Mouse (Mus musculus) MEL (cell line): ENCODE data around the gene Myo1e. TPM values are rescaled to one million over a fixed set of nuclear protein-coding genes. Genes with fewer than 3 reads are reported as not detected.

Experiments used
- DNase-seq: peaks from one replicate; pipeline ENCODE4 v3.0.0; 2011; ENCODE audit warnings: low read depth, low spot score
- H3K27ac ChIP-seq: 2 replicates; pipeline ENCODE4 v1.5.1; 2012; ENCODE audit warnings: low read depth, mild to moderate bottlenecking, control low read depth, low read length, moderate library complexity; ENCODE audit not compliant: control insufficient read depth
- H3K27me3 ChIP-seq, 2 experiments: fragments of 150-350 bp in 1 of 2; sonication (generic) in 1 of 2; 2 replicates each; pipeline ENCODE4 v1.6.1; 2012; ENCODE audit warnings: low read length in 2 of 2, mild to moderate bottlenecking in 2 of 2, improper control_type of control experiment in 1 of 2, moderate library complexity in 1 of 2; ENCODE audit not compliant: insufficient read depth in 2 of 2, control insufficient read depth in 1 of 2
- H3K36me3 ChIP-seq, 2 experiments: 2 replicates each; pipeline ENCODE4 v1.6.1; 2012 to 2014; ENCODE audit warnings: low read length in 2 of 2, improper control_type of control experiment in 1 of 2, inconsistent platforms in 1 of 2, mild to moderate bottlenecking in 1 of 2; ENCODE audit not compliant: insufficient read depth in 2 of 2, control insufficient read depth in 1 of 2
- H3K4me1 ChIP-seq, 2 experiments: fragments of 150-350 bp in 1 of 2; sonication (generic) in 1 of 2; 2 replicates each; pipeline ENCODE4 v1.6.1; 2012; ENCODE audit warnings: low read length in 2 of 2, improper control_type of control experiment in 1 of 2, mild to moderate bottlenecking in 1 of 2; ENCODE audit not compliant: insufficient read depth in 2 of 2, control insufficient read depth in 1 of 2
- H3K4me3 ChIP-seq, 2 experiments: fragments of 150-350 bp in 1 of 2; sonication (generic) in 1 of 2; 2 replicates each; pipeline ENCODE4 v1.5.1; 2012; ENCODE audit warnings: low read depth in 2 of 2, low read length in 2 of 2, mild to moderate bottlenecking in 2 of 2, moderate library complexity in 2 of 2, control low read depth in 1 of 2, improper control_type of control experiment in 1 of 2; ENCODE audit not compliant: control insufficient read depth in 1 of 2, insufficient read depth in 1 of 2
- H3K79me2 ChIP-seq: 2 replicates; pipeline ENCODE4 v1.6.1; 2012; ENCODE audit warnings: mild to moderate bottlenecking, low read length, moderate library complexity; ENCODE audit not compliant: control insufficient read depth, poor library complexity, insufficient read depth
- H3K9ac ChIP-seq: 2 replicates; pipeline ENCODE4 v1.6.1; 2012; ENCODE audit warnings: low read depth, mild to moderate bottlenecking, control low read depth, low read length, moderate library complexity; ENCODE audit not compliant: control insufficient read depth, poor library complexity, severe bottlenecking
- H3K9me3 ChIP-seq: fragments of 150-350 bp; sonication (generic); replicated peaks from 2 replicates; pipeline ENCODE4 v1.6.1; 2012; ENCODE audit warnings: mild to moderate bottlenecking, low read length, improper control_type of control experiment, moderate library complexity; ENCODE audit not compliant: insufficient read depth
- BHLHE40 ChIP-seq: IDR thresholded peaks from 2 replicates; pipeline ENCODE4 v1.6.1; 2012; ENCODE audit warnings: low read depth, mild to moderate bottlenecking, inconsistent platforms, low read length, improper control_type of control experiment, borderline replicate concordance
- CHD2 ChIP-seq: IDR thresholded peaks from 2 replicates; pipeline ENCODE4 v1.6.1; 2011; ENCODE audit warnings: low read length, improper control_type of control experiment
- E2F4 ChIP-seq: IDR thresholded peaks from 2 replicates; pipeline ENCODE4 v1.6.1; 2011; ENCODE audit warnings: low read depth, low read length, improper control_type of control experiment, borderline replicate concordance
- EP300 ChIP-seq, 2 experiments: IDR thresholded peaks; 2 replicates each; pipeline ENCODE4 v1.6.1; 2011; ENCODE audit warnings: improper control_type of control experiment in 2 of 2, low read length in 2 of 2, low read depth in 1 of 2, mild to moderate bottlenecking in 1 of 2
- ETS1 ChIP-seq: IDR thresholded peaks from 2 replicates; pipeline ENCODE4 v1.6.1; 2012; ENCODE audit warnings: low read depth, mild to moderate bottlenecking, inconsistent platforms, low read length, improper control_type of control experiment, moderate library complexity
- GABPA ChIP-seq: IDR thresholded peaks from 2 replicates; pipeline ENCODE4 v1.6.1; 2012; ENCODE audit warnings: low read depth, mild to moderate bottlenecking, inconsistent platforms, low read length, improper control_type of control experiment, moderate library complexity
- GATA1 ChIP-seq: IDR thresholded peaks from 2 replicates; pipeline ENCODE4 v1.6.1; 2011; ENCODE audit warnings: low read depth, low read length, improper control_type of control experiment
- JUND ChIP-seq: IDR thresholded peaks from 2 replicates; pipeline ENCODE4 v1.6.1; 2011; ENCODE audit warnings: low read depth, mild to moderate bottlenecking, improper control_type of control experiment, low read length
- MAFK ChIP-seq: IDR thresholded peaks from 2 replicates; pipeline ENCODE4 v1.6.1; 2011; ENCODE audit warnings: low read depth, mild to moderate bottlenecking, low read length, improper control_type of control experiment, borderline replicate concordance
- MAX ChIP-seq: IDR thresholded peaks from 2 replicates; pipeline ENCODE4 v1.6.1; 2011; ENCODE audit warnings: low read length, improper control_type of control experiment
- MAZ ChIP-seq: IDR thresholded peaks from 2 replicates; pipeline ENCODE4 v1.6.1; 2012; ENCODE audit warnings: low read depth, mild to moderate bottlenecking, inconsistent platforms, low read length, improper control_type of control experiment
- MEF2A ChIP-seq: IDR thresholded peaks from 2 replicates; pipeline ENCODE4 v1.6.1; 2014; ENCODE audit warnings: low read depth, mild to moderate bottlenecking, inconsistent platforms, low read length, improper control_type of control experiment; ENCODE audit not compliant: poor library complexity, insufficient replicate concordance, severe bottlenecking; ENCODE audit errors: extremely low read depth
- MYB ChIP-seq: IDR thresholded peaks from 2 replicates; pipeline ENCODE4 v1.6.1; 2011; ENCODE audit warnings: mild to moderate bottlenecking, low read depth, low read length, improper control_type of control experiment
- MYC ChIP-seq: IDR thresholded peaks from 2 replicates; pipeline ENCODE4 v1.6.1; 2011; ENCODE audit warnings: low read depth, mild to moderate bottlenecking, low read length, improper control_type of control experiment, moderate library complexity
- NRF1 ChIP-seq: IDR thresholded peaks from 2 replicates; pipeline ENCODE4 v1.6.1; 2014; ENCODE audit warnings: low read depth, mild to moderate bottlenecking, inconsistent platforms, low read length, improper control_type of control experiment, moderate library complexity; ENCODE audit not compliant: poor library complexity, insufficient read depth, severe bottlenecking
- POLR2AphosphoS5 ChIP-seq: IDR thresholded peaks from 2 replicates; pipeline ENCODE4 v1.6.1; 2012; ENCODE audit warnings: low read depth, borderline replicate concordance, mild to moderate bottlenecking, inconsistent platforms, low read length, moderate library complexity, mixed read lengths
- RAD21 ChIP-seq: IDR thresholded peaks from 2 replicates; pipeline ENCODE4 v1.6.1; 2011; ENCODE audit warnings: mild to moderate bottlenecking, low read depth, low read length, improper control_type of control experiment
- RCOR1 ChIP-seq: IDR thresholded peaks from 2 replicates; pipeline ENCODE4 v1.6.1; 2012; ENCODE audit warnings: low read depth, mild to moderate bottlenecking, inconsistent platforms, low read length, improper control_type of control experiment
- TAL1 ChIP-seq: IDR thresholded peaks from 2 replicates; pipeline ENCODE4 v1.6.1; 2012; ENCODE audit warnings: mild to moderate bottlenecking, inconsistent platforms, low read length, moderate library complexity, mixed read lengths
- TBP ChIP-seq: IDR thresholded peaks from 2 replicates; pipeline ENCODE4 v1.8.0; 2011; ENCODE audit warnings: low read depth, low read length, improper control_type of control experiment
- UBTF ChIP-seq: IDR thresholded peaks from 2 replicates; pipeline ENCODE4 v1.6.1; 2012; ENCODE audit warnings: low read depth, mild to moderate bottlenecking, inconsistent platforms, low read length, improper control_type of control experiment, moderate library complexity, borderline replicate concordance; ENCODE audit not compliant: insufficient read depth
- USF1 ChIP-seq: IDR thresholded peaks from 2 replicates; pipeline ENCODE4 v1.6.1; 2014; ENCODE audit warnings: low read depth, mild to moderate bottlenecking, inconsistent platforms, low read length, improper control_type of control experiment, moderate library complexity
- USF2 ChIP-seq, 2 experiments: IDR thresholded peaks; 2 replicates each; pipeline ENCODE4 v1.6.1; 2011 to 2012; ENCODE audit warnings: improper control_type of control experiment in 2 of 2, low read length in 2 of 2, borderline replicate concordance in 1 of 2, inconsistent platforms in 1 of 2, low read depth in 1 of 2, mild to moderate bottlenecking in 1 of 2; ENCODE audit not compliant: insufficient read depth in 1 of 2
- ZC3H11A ChIP-seq: IDR thresholded peaks from 2 replicates; pipeline ENCODE4 v1.6.1; 2012; ENCODE audit warnings: low read depth, mild to moderate bottlenecking, inconsistent platforms, low read length, improper control_type of control experiment
- ZKSCAN1 ChIP-seq: IDR thresholded peaks from 2 replicates; pipeline ENCODE4 v1.6.1; 2012; ENCODE audit warnings: low read depth, mild to moderate bottlenecking, inconsistent platforms, low read length, improper control_type of control experiment, moderate library complexity
- ZMIZ1 ChIP-seq: IDR thresholded peaks from 2 replicates; pipeline ENCODE4 v1.6.1; 2012; ENCODE audit warnings: low read depth, mild to moderate bottlenecking, inconsistent platforms, low read length, improper control_type of control experiment, moderate library complexity
- polyA plus RNA-seq, 2 experiments: library from polyadenylated mRNA; stranded (reverse) in 1 of 2; unstranded in 1 of 2; fragments of >175 nt in 1 of 2; fragments of >200 nt in 1 of 2; gene quantifications; 2 replicates each; pipeline versions ENCODE4 v1.2.1 to v1.2.4; 2012; ENCODE audit warnings: low replicate concordance in 2 of 2, low read depth in 1 of 2; ENCODE audit not compliant: insufficient read length in 2 of 2, insufficient read depth in 1 of 2, missing spikeins in 1 of 2
- total RNA-seq: library from RNA; depleted of rRNA; stranded (reverse); fragments of 300-350 nt; gene quantifications from 2 replicates; pipeline ENCODE4 v1.2.3, GENCODE M21; 2012

The Myo1e gene
- total and polyA plus RNA-seq, 3 experiments, result 4.9 to 7.8 TPM; not detected in 1

GRCm38 (mm10) chr9:70421257-70422056 lies 214.3 kb downstream of the Myo1e start, which contains the start of gene Ccnb2 (continued):
- TF ChIP-seq NRF1 (peak; percentile 54; the same call in 1 of the 2 replicates), JUND (no peak), MEF2A (no peak)

GRCm38 (mm10) chr9:70422661-70423060 lies 215.5 kb downstream of the Myo1e start:
- no peaks in the 10 kb centered on the region for H3K27me3 ChIP-seq
- DNase-seq, result peak; percentile 26
- H3K4me1 ChIP-seq, result peaks cover 0 to 5% of the 10 kb centered on the region in 2 experiments; a peak in 2 of 4 replicates
- no peak for TF ChIP-seq MYC
- no peak for TF ChIP-seq TAL1
- no peak for TF ChIP-seq TBP
- TF ChIP-seq EP300 (IDR thresholded peaks at IDR 0.05; ENCODE audit: low read depth in 1 of 2, low read length in 2 of 2), result no peak
- TF ChIP-seq GABPA, result no peak
- no peak for TF ChIP-seq ETS1
- no peak for TF ChIP-seq JUND
- TF ChIP-seq E2F4, result no peak
- no peak; the same call in 1 of the 2 replicates for TF ChIP-seq ZMIZ1
- TF ChIP-seq USF1, result no peak
- no peak for TF ChIP-seq MAX
- TF ChIP-seq GATA1, result no peak
- TF ChIP-seq USF2 (IDR thresholded peaks at IDR 0.05; ENCODE audit: borderline replicate concordance in 1 of 2, insufficient read depth in 1 of 2, low read depth in 1 of 2, low read length in 2 of 2), result no peak
- TF ChIP-seq RCOR1, result no peak
- TF ChIP-seq RAD21, result no peak
- H3K9me3 ChIP-seq, result no peaks in the 10 kb centered on the region
- H3K27ac ChIP-seq, result no peak overlapping the region
- H3K36me3 ChIP-seq, result peaks cover 12 to 22% of the 10 kb centered on the region in 2 experiments
- no peak overlapping the region for H3K4me3 ChIP-seq
- H3K9ac ChIP-seq, result no peak overlapping the region
- peaks cover 17% of the 10 kb centered on the region for H3K79me2 ChIP-seq

GRCm38 (mm10) chr9:70439959-70440358 lies 232.8 kb downstream of the Myo1e start:
- TF ChIP-seq MAZ, result no peak
- TF ChIP-seq POLR2AphosphoS5, result no peak
- TF ChIP-seq TBP, result no peak
- TF ChIP-seq ZKSCAN1, result no peak
- TF ChIP-seq CHD2, result no peak
- TF ChIP-seq MYB, result no peak
- no peak for TF ChIP-seq MAX
- no peak for TF ChIP-seq BHLHE40
- TF ChIP-seq MYC, result no peak
- TF ChIP-seq NRF1, result no peak
- no peak for TF ChIP-seq USF1
- TF ChIP-seq MAFK, result no peak
- no peak for TF ChIP-seq UBTF
- no peak for TF ChIP-seq ZC3H11A
- no peaks in the 10 kb centered on the region for H3K4me1 ChIP-seq
- H3K36me3 ChIP-seq, result peaks cover 0 to 39% of the 10 kb centered on the region in 2 experiments; a peak in 3 of 4 replicates

More at GRCm38 (mm10) chr9:70439959-70440358, 232.8 kb downstream of the Myo1e start:
- no peaks in the 10 kb centered on the region; the same call in 1 of the 2 replicates for H3K79me2 ChIP-seq
- no peak overlapping the region for H3K9ac ChIP-seq
- no peaks in the 10 kb centered on the region for H3K9me3 ChIP-seq
- H3K4me3 ChIP-seq, result no peak overlapping the region
- no peak overlapping the region for H3K27ac ChIP-seq
- no peaks in the 10 kb centered on the region for H3K27me3 ChIP-seq
- no peak for DNase-seq
